Mouse (Mus musculus): ENCODE data around the gene Ephb1. TPM values are rescaled to one million over a fixed set of nuclear protein-coding genes. Genes with fewer than 3 reads are reported as not detected.

Ephb1 gene
- polyA plus RNA-seq, 1 experiment, result 0.84 TPM

DNA sequence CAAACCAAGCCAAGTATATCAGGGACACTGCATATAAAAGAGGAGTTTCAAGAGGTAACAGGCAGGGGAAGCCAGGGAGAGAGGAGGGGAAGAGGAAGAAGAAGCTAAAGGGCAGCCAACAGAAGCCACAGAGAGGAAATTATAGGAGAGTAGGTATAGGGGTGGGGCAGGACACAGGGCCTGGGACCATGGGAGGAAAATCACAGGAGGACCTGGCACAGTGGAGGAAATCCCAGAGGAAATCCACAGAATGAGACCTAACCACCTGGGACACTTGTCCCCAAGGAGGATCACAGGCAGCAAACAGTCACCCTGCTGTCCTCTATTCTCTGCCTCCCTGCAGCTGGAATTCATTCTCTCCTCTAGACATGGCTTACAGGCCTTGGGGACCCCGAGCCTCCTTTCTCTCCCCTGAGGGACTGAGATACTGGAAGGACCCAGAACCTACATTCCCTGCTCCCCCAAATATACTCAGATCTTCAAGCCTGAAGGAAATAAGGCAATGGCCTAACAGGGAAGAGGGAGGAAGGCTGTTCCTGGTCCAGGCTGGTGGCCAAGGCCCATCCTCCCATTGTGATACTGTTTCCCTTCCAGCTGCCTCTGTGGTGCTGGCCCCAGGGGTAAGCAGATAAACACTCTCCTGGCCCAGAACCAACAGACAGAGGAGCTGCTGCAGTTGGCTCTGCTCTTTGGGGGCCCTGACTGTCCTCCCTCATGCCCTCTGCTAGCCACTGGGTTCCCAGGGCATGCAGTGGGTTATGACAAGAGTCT lies 47.7 kb downstream of the Ephb1 start:
- DNase-seq (ENCODE audit: low spot score), result no peak

DNA sequence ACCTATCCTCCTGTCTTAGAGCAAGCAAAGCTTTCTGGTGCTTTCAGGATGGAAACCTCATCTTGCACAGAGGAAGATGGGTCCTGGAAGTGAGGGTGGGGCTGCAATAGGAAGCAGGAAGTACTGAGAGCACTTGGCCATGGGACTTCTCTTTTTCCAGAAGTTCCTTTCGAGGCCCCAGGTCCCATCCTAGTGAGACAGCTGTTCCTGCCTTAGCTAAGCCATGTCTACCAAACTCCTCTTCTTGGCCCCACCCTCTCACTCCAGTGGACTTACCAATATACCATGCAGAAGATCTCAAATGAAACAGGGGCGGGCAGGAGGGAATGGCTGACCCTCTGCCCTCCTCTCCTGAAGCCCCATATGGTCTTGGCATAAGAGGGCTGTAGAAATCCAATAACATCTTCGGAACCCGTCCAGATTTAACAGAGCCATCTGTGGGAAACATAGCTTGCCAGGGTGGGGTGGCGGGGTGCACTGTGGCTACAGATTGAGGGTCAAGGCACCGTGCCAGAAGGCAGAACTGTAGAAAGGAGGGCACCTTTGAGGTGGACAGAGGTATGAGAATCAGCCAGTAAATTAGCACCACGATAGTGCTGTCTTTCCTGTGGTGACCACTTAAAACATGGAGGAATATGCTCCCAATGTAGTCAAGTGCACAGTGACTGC lies 48.9 kb downstream of the Ephb1 start:
- no peak for DNase-seq (ENCODE audit: low spot score)

DNA sequence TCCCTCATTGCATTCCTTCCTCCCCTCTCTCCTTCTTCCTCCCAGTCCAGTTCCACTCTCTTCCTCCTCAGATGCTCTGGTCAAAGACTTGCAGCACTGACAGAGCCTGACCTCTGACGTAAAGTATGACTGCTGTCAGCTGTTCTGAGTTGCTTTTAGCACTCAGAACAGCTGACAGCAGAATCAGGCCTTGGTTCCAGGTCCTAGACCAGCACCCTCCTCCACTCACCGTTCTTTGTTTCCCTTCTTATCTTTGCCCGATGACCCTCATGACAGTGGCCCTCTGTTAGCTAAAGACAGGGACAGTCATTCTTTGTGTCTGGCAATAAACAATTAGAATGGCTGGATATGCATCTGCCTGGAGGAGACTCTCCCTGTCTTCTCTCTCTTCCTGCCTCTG lies 49.7 kb downstream of the Ephb1 start:
- DNase-seq (ENCODE audit: low spot score), result no peak

DNA sequence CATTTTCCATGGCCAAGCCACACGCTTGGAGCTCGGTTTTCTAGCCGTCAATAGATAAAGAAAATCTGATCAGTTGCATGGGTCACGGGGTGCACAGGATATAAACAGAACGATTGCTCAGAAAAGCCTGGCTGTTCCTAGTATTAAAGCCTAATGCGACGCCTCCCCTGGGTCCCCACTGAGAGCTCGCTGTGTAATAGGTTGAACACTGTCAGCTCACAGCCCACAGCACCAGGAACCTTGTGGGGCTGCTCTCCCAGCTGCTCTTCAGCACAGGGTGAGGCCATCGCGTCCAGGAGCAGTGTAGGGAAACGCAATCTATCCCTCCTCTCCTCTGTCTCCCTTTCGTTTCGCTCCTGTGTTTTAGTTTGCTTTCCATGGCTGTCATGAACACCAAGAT lies 50.6 kb downstream of the Ephb1 start:
- DNase-seq (ENCODE audit: low spot score), result no peak

DNA sequence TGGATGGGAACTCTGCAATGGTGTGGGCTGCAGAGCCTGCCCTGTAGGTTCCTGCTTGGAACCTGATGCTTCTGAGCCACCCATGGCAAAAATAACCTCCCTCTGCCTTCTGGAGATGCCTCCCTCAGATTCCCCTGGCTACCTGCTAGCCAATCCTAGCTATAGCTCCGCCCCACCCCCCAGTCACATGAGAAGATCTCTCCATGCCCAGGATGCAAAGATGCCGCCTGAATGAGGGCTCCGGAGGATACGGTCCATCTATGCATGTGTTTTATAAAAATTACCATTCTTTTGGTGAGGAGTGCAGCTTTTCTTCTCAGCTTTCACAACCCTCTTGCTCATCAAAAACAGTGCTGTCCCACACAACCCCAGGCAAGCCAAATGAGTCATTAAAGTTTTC lies 53.5 kb downstream of the Ephb1 start:
- DNase-seq (ENCODE audit: low spot score), result no peak

DNA sequence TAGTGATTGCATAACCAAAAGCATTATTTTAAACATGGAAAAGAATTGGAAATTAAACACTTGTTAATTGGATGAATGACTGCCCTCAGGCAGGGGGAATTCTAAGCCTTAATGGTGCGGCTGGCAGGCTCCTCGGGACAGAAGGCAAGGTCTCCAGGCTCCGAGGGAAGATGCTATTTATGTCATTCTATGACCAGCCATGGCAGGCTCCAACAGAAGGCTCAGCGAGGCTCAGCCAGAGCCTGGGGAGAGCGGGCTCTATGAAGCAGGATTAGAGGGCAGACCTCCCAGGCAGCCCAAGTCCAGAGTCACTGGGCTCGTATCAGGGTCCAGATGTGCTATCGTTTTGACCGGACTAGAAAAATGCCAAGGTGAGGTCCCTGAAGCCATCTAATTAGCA lies 55.8 kb downstream of the Ephb1 start:
- no peak for DNase-seq (ENCODE audit: low spot score)

DNA sequence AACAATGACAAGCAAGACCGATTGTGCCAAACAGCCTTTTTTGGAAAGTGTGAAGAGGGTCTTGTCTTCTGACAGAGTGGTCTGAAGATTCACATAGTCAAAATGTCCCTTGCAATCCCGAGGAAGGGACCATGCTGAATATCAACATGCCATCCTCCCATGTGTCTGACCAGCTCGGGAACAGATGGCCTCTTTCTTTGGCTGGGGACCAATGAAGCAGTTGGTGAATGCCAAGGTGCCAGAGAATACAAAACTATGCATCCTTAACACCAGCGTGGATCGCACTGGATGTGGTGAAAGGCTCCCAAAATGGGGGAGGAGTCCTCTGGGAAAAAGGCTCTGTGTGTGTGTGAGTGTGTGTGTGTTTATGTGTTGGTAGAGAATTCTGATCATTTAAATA lies 56.5 kb downstream of the Ephb1 start:
- DNase-seq (ENCODE audit: low spot score), result no peak

DNA sequence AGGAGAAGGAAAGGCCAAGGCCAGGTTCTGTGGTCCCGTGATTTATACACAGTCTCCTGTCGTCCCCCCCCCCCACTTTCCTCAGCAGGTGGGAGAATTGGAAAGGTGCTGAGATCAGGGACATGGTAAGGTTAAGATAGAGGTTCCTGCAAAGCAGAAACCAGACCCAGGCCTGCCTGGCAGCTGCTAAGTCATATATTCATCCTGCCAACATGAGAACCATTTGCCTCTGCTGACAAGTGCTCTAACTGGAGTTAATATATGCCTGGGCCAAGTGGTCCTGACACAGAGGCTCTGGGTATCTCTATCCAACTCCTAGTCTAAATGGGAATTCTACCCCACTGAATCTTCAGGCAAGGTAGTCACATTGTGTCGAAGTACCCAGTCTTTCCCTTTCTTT lies 57.3 kb downstream of the Ephb1 start:
- DNase-seq (ENCODE audit: low spot score), result no peak

DNA sequence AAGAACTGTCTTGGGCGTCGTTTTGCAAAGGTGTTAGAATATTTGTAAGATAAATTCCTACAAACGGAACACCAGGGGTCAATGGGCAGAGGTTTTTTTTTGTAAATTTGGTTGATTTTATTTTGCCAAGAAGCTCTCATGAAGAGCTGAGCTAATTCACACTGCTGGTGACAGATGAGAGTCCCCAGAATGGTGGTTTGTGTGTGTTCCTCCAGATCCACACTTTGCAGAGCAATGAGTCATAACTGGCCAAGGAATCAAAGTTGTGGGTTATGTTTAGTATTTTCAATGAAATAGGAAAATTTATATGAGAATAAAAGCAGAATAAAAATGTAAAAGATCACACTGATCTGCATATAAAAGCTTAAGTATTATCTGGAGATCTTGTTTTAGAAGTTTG lies 60.9 kb downstream of the Ephb1 start:
- no peak for DNase-seq (ENCODE audit: low spot score)

DNA sequence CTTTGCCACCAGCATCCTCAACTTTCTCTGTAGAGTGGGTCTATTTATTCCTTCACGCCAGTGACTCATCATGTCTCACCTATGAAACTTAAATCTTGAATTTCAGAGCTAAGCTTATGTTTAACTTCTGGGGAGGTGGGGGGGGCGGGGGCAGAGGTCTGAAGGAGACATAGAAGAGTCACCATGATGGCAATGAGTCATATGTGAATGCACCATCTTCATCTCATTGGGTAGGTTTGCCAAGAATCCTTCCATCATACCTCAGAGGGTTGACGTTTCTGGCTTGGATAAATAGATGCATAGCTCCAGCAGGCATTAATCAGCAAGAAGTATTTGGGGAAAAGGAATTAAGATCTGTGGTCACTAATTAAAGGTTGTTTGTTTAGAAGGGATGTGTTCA lies 63.3 kb downstream of the Ephb1 start:
- DNase-seq (ENCODE audit: low spot score), result no peak

DNA sequence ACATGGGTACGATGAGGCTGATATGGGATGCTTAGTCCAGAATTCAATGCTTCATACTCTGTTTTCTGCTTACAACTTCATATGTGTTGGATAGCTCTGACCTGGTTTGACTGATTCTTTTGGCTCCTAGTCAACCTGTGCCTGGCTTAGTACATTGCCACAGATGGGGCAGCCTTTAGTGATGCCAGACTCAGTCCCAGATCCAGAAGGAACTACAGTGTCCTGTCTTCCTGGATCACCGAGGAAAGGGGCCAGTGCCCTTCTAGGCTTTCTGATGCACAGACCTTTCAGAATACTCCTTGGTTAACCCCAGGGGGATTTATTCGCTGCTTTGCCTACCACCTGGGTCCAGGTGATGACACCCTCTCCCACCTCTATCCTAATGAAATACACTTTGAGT lies 66.1 kb downstream of the Ephb1 start:
- no peak for DNase-seq (ENCODE audit: low spot score)

DNA sequence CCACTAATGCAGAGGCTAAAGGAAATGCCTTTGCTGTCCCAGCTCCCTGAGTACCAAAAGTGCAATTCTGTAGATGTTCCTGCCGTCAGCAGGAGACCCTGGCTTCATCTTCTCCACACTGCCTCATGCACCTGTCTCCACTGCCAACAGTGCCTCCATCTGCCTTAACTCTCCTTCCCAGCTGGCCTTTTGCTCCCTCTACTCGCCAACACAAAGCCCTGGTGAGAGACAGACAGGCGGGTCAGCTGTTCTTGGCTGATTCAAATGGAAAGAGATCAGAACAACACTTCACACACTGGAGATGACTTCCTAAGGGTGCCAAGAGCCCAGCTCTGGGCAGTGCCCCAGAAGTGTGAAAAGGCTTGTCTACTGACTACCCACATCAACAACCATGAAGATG lies 78.6 kb downstream of the Ephb1 start:
- no peak for DNase-seq (ENCODE audit: low spot score)

DNA sequence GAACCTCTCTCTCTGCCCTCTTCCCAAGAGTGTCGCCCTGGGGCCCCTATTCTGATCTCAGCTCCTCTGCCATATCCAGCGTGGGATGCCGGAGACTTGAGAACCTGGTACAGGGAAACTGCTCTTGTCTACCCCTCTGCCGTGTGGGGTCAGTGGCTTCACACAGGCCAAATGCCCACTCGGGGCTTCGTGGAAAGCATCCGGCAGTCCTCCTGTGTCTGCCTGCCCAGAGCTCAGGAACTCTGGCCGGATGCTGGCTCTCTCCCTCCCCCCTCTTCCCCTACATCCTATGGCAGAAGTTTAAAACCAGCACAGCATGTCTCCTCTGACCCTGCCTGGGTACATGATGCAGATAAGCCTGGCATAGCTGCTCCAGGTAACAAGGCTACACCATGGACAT lies 80.5 kb downstream of the Ephb1 start:
- DNase-seq (ENCODE audit: low spot score), result no peak

DNA sequence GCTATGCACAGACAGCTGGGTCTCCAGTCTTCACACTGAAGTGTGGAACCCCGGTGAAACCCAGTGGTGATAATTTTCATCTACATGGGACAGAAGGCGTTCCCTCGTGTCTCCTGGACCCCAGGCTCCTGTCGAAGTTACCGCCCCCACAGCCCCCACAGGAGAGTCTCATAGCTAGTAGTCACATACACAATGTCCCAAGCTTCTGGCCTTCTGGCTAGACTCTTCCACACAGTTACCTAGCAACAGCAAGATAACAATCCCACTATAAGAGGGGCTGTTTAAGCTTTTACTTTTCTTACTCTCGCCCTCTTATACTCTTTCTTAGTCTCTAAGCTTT lies 81.1 kb downstream of the Ephb1 start:
- no peak for DNase-seq (ENCODE audit: low spot score)

DNA sequence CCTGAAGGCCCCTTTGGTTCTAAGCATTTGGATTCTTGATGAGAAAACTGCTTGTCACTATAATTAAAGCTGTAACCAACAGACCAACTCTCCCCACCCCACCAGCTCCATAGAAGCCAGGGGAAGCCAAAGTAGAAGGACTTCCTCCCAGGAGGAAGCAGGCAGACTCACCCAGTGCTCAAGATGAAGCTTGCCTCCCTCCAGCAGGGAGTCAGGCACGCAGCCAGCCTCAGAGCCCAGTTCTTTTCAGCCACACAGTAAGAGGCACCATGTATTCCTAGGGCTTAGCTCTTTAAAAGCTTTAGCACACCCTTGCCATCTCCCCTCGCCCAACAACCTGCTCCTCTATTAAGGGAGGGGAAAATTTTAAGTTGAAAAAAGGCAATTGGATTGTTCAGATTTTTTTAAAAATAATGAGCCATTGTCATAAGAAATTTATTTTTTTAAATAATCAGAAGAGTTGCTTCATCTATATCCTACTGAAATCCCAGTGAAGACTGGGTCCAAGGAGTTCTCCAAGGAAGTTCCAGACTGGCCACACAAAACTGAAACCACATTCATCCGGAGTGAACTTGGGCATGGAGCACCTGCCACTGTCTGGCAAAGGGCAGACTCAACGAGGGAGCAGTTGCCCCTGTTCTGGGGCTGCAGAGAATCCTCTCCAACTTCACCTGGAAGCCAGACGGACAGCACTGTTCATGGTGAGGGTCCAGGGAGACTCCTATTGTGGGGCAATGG lies 81.6 kb downstream of the Ephb1 start:
- DNase-seq (ENCODE audit: low spot score), result no peak

DNA sequence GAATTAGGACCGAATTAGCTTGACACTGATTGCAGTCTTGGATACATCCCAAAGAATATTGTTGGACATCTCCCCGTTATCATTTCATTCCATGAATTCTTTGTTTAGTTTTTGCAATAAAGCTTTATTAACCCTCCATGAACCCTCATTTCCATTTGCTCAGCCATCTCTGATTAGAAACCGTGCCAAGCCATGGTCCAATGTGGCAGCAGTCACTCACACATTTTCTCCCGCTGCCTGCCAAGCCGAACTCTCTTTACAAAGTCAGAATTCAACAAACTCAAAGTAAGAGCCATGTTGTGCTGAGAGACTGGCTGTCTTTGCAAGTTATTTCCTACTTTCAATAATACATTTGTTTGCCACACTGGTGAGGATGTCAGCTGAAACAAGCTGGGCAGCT lies 84.0 kb downstream of the Ephb1 start:
- no peak for DNase-seq (ENCODE audit: low spot score)

DNA sequence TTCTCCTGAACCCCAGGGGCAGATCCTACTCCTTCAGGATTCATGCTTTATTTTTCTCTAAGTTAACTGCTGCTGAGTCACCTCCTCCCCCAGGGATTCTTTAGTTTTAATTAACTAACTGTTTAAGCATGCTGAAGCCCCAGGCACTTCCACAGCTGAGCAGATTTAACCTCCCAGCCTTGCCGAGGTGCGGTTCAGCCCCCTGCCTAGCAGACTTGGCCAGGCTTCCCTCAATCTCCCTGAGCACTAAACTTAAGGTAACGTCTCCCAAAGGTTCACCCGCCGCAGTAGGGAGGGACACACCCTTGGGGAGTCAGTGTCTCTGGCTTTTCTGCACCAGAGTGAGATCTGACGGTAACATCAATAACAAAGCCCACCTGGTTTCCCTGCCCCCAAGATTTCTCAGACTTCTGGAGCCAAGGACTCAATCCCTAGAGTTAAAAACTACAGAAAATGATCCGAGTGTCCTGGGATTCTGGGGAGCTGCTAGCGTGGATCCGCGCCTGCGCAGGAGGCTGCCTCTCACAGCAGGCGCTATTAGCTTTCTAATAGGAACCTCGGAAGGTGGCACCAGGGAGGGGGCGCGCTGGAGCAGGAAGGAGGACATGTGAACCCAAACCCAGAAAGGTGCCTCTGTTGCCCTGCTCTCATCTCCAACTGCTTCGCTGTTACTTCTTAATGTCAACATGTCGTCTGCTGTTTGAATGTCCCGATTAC lies 87.0 kb downstream of the Ephb1 start:
- DNase-seq (ENCODE audit: low spot score), result no peak

DNA sequence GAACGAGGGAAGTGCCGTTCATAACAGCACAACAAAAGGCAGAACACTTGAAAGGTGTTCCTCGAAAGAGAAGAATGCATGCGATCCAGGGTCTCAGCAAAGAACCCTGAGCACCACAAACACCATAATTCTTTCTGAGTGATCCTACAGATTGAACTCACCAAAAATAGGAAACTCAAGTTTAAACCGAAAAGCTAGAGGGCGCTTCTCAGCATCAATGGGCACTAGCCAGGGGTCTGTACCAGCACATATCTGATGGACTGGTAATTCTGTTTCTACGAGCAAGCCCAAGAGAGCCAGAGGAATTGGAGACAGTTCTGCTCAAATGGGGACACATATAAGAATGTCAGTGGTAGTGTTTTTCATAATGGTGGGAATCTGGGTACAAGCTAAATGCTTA lies 90.7 kb downstream of the Ephb1 start:
- DNase-seq (ENCODE audit: low spot score), result no peak

DNA sequence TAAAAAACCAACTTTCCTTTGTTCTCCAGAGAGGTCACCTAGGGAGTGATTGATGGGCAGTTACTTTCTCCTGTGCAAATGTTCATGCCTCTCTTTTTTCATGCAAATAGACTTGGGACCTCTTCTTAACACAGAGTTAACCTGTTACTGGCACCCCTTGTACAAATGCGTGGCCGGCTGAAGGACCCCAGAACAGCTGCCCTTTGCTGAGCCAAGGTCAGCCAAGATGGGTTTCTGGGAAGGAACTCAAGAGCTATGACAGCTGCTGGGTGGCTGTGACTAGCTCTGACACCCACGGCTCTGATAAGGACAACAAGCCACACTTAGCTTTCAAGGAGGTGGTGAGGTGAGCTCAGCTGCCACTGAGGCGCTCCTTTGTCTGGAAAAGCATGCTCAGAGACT lies 92.4 kb downstream of the Ephb1 start:
- DNase-seq (ENCODE audit: low spot score), result no peak

DNA sequence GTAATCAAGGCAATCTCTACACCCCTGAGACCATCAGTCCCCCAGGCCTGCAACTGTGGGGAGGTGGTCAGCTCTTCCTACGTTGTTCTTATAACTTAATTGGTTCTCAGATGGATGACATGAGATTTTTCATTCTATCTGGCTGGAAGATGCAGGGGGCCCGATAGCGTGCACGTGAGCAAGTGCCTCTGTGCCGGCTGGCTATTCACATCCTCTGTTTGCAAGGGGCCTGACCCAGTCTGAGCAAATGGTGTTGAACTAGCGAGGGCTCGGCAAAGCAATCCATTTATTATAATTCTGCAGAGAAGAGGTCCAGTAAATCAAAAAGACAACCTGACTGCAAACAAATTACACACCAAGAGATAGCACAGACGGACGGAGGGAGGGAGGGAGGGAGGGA lies 93.0 kb downstream of the Ephb1 start:
- DNase-seq (ENCODE audit: low spot score), result no peak

DNA sequence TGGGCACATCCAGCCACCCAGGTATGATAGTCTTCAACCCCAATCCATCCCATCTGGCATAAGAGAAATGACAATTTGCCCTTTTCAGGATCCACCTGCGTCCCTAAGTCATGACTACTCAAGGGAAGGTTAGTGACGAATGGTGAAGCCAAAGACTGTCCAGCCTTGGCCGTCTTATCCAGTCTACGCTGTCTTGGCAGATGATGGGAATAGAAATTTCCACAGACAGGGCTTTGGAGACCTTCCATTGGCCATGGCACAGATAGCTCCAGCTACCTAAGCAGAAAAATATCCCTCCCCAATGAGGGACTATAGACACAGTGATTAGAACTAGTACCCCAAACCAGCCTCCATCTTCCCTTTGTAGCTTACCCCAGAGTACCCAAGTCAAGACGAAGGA lies 98.1 kb downstream of the Ephb1 start:
- DNase-seq (ENCODE audit: low spot score), result no peak

DNA sequence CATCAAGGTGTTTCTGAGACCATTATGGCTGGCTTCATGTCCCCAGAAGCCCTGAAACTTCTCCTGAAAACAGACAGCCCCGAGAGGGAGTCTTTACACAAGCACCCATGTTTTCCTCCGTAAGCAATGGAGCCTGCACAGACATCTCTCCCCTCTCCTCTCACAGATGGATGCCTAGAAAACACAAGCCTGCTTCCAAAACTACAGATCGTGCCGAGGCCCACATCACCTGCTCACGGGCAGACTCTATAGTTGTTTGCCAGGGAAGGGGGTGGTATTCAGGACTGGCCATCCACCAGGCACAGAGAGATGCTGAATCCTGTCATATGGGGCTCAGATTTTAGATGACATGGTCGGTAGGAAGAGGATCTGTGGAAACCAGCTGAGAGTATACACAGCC lies 98.7 kb downstream of the Ephb1 start:
- no peak for DNase-seq (ENCODE audit: low spot score)
